Mouse (Mus musculus) limb, embryonic 13.5 days (tissue): Measurements from ENCODE around the gene Urb1. TPM values are rescaled to one million over a fixed set of nuclear protein-coding genes. Genes with fewer than 3 reads are reported as not detected.

ENCODE experiments used
- ATAC-seq: fragments of 200-750 bp; cut with Nextera tagmentation; 2 replicates; pipeline ENCODE4 v1.8.0; 2017; ENCODE audit warnings: low read depth, moderate number of reproducible peaks, moderate TSS enrichment; ENCODE audit not compliant: low FRiP score
- H3K27ac ChIP-seq: fragments of 300-500 bp; sonication (generic); 2 replicates; pipeline ENCODE4 v1.5.1; 2015; ENCODE audit warnings: inconsistent platforms, mild to moderate bottlenecking, moderate library complexity
- H3K27me3 ChIP-seq: fragments of 300-500 bp; sonication (generic); 2 replicates; pipeline ENCODE4 v1.6.1; 2015; ENCODE audit warnings: mild to moderate bottlenecking, inconsistent platforms
- H3K36me3 ChIP-seq: fragments of 300-500 bp; sonication (generic); 2 replicates; pipeline ENCODE4 v1.6.1; 2015; ENCODE audit warnings: inconsistent platforms, mild to moderate bottlenecking, moderate library complexity
- H3K4me1 ChIP-seq: fragments of 300-500 bp; sonication (generic); 2 replicates; pipeline ENCODE4 v1.6.1; 2015; ENCODE audit warnings: inconsistent platforms
- H3K4me2 ChIP-seq: fragments of 300-500 bp; sonication (generic); replicated peaks from 2 replicates; pipeline ENCODE4 v1.6.1; 2015; ENCODE audit warnings: inconsistent platforms, mild to moderate bottlenecking, moderate library complexity
- H3K4me3 ChIP-seq: fragments of 300-500 bp; sonication (generic); 2 replicates; pipeline ENCODE4 v1.5.1; 2015; ENCODE audit warnings: moderate library complexity, mild to moderate bottlenecking, inconsistent platforms
- H3K9ac ChIP-seq: fragments of 300-500 bp; sonication (generic); 2 replicates; pipeline ENCODE4 v1.6.1; 2015; ENCODE audit warnings: mild to moderate bottlenecking, inconsistent platforms
- H3K9me3 ChIP-seq: fragments of 300-500 bp; sonication (generic); 2 replicates; pipeline ENCODE4 v1.6.1; 2016; ENCODE audit warnings: inconsistent platforms
- WGBS: fragments of 180-500 bp; shearing (Covaris S2); methylation state at CpG from one replicate; pipeline ENCODE4 v1.1.7; 2015; 5-methylcytosine and 5-hydroxymethylcytosine counted together
- polyA plus RNA-seq: library from polyadenylated mRNA; unstranded; fragments of >200 nt; fragmentation: Nextera tagmentation; extraction: Ambion mirVana; gene quantifications from 2 replicates; pipeline ENCODE4 v1.2.1, GENCODE M21; 2015

Urb1 gene
- 9.4 and 11.8 TPM in 2 replicates for polyA plus RNA-seq

GRCm38 (mm10) chr16:90809975-90810715 is at the start of gene Urb1:
Gene Urb1, minus strand, starts transcription at chr16:90810413.
- Histone ChIP-seq H3K9ac (peak within 1 kb of the TSS; percentile 69), H3K36me3 (peaks cover 4% of the 10 kb centered on the region), H3K27me3 (no peaks in the 10 kb centered on the region), H3K4me3 (peak within 1 kb of the TSS; percentile 62), H3K4me2 (peak within 1 kb of the TSS; percentile 68), H3K4me1 (peaks cover 18% of the 10 kb centered on the region), H3K27ac (0 out of 2 replicates have a peak within 1 kb of the TSS, but pooled peaks have one; percentile 58), H3K9me3 (no peaks in the 10 kb centered on the region)
- peak; percentile 94 for ATAC-seq
- under 1% methylated on average over 46 of the region's 47 CpGs for WGBS

DNA sequence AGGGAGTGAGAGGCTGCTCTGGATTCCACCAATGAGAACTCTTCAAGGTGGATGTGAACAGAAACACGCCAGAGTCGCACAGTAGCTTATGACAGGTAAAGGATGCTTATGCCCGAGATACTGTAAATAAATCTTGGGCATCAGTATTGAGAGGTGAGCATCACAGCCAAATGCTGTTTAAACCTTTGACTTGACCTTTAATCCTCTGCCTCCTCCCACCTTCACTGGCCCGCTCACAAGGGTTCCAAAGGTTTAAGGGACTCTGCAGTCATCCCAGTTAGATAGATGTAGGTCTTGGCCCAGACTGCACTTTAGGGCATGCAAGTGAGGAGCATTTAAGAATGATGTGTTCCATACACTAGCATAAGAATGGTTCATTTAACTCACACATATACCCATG is 48.0 kb upstream of the Urb1 start:
- ATAC-seq = no peak
- peaks cover 16% of the 10 kb centered on the region for H3K4me1 ChIP-seq
- no peak overlapping the region for H3K27ac ChIP-seq
- H3K9me3 ChIP-seq = no peaks in the 10 kb centered on the region
- H3K36me3 ChIP-seq = no peaks in the 10 kb centered on the region
- H3K4me2 ChIP-seq = no peak overlapping the region
- H3K4me3 ChIP-seq = no peak overlapping the region
- H3K27me3 ChIP-seq = no peaks in the 10 kb centered on the region
- no peak overlapping the region for H3K9ac ChIP-seq
- 88% methylated on average over 4 of the region's 4 CpGs for WGBS

DNA sequence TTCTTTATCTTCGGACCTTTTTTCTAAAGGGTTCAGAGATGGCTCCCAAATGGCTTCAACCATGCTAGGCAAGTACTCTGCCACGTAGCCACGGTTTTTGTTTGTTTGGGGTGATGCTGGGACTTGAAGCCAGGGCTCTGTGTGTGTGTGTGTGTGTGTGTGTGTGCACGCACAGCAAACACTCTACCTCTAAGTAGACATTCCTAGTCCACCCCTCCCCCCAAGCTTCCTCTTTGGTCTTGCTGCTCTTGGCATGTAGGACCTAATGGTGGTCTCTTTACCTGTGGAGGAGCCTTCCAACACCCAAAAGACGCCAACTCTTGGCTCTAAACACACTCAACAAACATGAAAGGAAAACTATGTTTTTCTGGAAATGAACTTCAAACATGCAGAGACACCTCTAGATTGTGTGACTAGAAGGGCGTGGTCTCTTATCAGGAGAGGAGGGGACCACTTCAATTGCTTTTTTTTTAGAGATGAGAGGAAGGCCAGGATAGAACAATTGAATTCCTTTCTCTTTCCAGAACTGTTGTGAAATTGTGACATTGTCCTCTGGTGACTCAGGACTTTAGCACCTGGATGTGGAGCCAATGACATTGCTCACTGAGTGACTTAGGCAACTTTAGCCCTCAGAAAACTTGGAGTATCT is 46.5 kb upstream of the Urb1 start:
- H3K9ac ChIP-seq = no peak overlapping the region
- H3K4me2 ChIP-seq = no peak overlapping the region
- no peak overlapping the region for H3K4me3 ChIP-seq
- H3K9me3 ChIP-seq = no peaks in the 10 kb centered on the region
- H3K36me3 ChIP-seq = no peaks in the 10 kb centered on the region
- no peak for ATAC-seq
- H3K27ac ChIP-seq = no peak overlapping the region
- 89% methylated on average over 6 of the region's 6 CpGs for WGBS
- peaks cover 26% of the 10 kb centered on the region for H3K4me1 ChIP-seq
- no peaks in the 10 kb centered on the region for H3K27me3 ChIP-seq

DNA sequence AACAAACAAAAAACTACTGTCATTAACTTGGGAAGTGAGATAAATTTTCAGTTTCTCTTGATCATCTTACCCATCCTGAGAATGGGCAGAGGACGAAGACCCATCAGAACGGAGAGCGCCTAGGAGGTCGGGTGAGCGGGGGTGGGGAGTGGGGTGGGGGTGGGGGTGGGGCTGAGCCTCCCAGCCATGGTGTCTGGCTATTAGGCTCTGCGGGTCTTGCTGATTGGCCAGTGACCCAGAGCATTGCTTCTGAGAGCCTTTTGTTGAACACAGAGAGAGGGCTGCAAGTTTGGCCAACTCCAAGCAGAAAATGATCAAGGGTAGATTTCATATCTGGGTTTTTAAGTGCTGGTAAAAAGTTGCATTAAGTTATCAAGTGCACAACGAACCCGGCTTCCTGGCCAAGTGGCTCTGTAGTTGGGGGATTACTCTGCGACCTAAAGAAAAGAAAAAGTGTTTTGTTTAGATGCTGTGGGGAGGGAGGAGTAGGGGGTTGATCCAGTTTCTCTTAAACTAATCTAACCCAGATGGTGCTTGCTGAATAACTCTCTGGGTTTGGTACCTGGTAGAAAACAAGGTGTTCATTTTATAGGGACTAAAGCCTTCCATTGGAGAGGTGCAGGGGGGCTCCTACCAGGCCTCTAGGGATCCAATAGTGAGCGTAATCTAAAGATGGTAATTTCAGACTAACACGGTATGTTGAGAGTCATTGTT is 41.6 kb upstream of the Urb1 start:
- peaks cover 50% of the 10 kb centered on the region for H3K4me1 ChIP-seq
- no peak overlapping the region for H3K27ac ChIP-seq

DNA sequence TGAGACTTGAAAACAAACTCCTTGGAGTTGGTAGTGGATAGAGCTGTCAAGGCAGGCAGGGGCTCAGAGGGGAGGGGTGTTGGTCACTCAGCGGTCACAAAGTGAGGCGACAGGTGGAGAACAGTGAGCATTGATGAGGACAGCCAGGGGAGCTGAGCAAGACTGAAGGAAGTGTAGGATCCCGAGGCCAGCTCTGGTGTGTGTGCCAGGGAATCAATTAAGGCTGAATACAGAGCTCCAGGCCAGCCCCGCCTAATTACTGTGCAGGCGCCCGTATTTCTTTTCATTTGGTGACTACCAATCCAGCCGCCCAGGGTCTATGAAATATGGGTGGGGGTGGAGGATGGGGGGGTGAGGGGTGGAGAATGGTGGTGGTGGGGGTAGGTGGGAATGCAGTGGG is 40.7 kb upstream of the Urb1 start:
- Histone ChIP-seq H3K9ac (no peak overlapping the region), H3K4me2 (no peak overlapping the region), H3K27ac (no peak overlapping the region), H3K36me3 (no peaks in the 10 kb centered on the region), H3K4me1 (peaks cover 50% of the 10 kb centered on the region), H3K9me3 (no peaks in the 10 kb centered on the region), H3K27me3 (no peaks in the 10 kb centered on the region), H3K4me3 (no peak overlapping the region)
- 40% methylated on average over 7 of the region's 7 CpGs for WGBS
- no peak for ATAC-seq

More for the DNA sequence above, 41.6 kb upstream of the Urb1 start:
- no peaks in the 10 kb centered on the region for H3K9me3 ChIP-seq
- H3K27me3 ChIP-seq = no peaks in the 10 kb centered on the region
- no peaks in the 10 kb centered on the region for H3K36me3 ChIP-seq
- 36% methylated on average over 11 of the region's 11 CpGs for WGBS
- no peak overlapping the region for H3K4me3 ChIP-seq
- no peak overlapping the region for H3K9ac ChIP-seq
- ATAC-seq = no peak; the same call in 1 of the 2 replicates
- H3K4me2 ChIP-seq = no peak overlapping the region

- H3K36me3 ChIP-seq = no peaks in the 10 kb centered on the region
- no peak overlapping the region for H3K9ac ChIP-seq
- no peak overlapping the region for H3K4me3 ChIP-seq
- H3K27ac ChIP-seq = no peak overlapping the region
- no peak overlapping the region for H3K4me2 ChIP-seq
- H3K27me3 ChIP-seq = no peaks in the 10 kb centered on the region
- 54% methylated on average over 12 of the region's 12 CpGs for WGBS
- H3K4me1 ChIP-seq = peaks cover 41% of the 10 kb centered on the region
- H3K9me3 ChIP-seq = no peaks in the 10 kb centered on the region
- peak; percentile 35 for ATAC-seq
Measured at GRCm38 (mm10) chr16:90849262-90849661, 39.0 kb upstream of the Urb1 start.

DNA sequence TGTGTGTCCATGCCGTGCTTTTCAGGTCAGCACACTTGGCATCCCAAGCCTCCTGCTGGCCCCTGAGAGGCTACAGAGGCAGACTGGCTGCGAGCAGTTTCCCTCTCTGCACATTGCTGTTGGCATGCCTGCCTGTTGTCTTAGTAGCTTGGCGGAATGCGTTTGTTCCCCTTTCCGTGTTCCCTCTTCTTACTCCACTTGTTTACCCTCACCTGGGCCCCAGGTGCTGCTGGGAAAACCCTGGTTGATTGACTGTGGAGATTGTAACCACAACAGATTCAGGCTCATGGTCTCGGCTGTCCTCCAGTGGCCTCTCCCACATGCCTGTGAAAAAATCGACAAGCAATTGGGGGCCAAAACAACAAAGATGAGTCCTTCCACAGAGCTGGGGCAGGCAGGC is 38.5 kb upstream of the Urb1 start:
- ATAC-seq = no peak
- Histone ChIP-seq H3K4me2 (no peak overlapping the region), H3K4me1 (peaks cover 39% of the 10 kb centered on the region), H3K4me3 (no peak overlapping the region), H3K27me3 (no peaks in the 10 kb centered on the region), H3K27ac (no peak overlapping the region), H3K9me3 (no peaks in the 10 kb centered on the region), H3K9ac (no peak overlapping the region), H3K36me3 (no peaks in the 10 kb centered on the region)
- 74% methylated on average over 7 of the region's 7 CpGs for WGBS

GRCm38 (mm10) chr16:90845591-90845990 is 35.4 kb upstream of the Urb1 start:
- peaks cover 13% of the 10 kb centered on the region; the same call in 1 of the 2 replicates for H3K4me1 ChIP-seq
- H3K36me3 ChIP-seq = no peaks in the 10 kb centered on the region
- WGBS = 74% methylated on average over 13 of the region's 13 CpGs
- no peak overlapping the region for H3K27ac ChIP-seq
- H3K9ac ChIP-seq = no peak overlapping the region
- ATAC-seq = no peak
- no peak overlapping the region for H3K4me3 ChIP-seq
- no peaks in the 10 kb centered on the region for H3K27me3 ChIP-seq
- H3K9me3 ChIP-seq = no peaks in the 10 kb centered on the region
- H3K4me2 ChIP-seq = no peak overlapping the region

GRCm38 (mm10) chr16:90845038-90845437 is 34.8 kb upstream of the Urb1 start:
- WGBS = 82% methylated on average over 6 of the region's 6 CpGs
- H3K9ac ChIP-seq = no peak overlapping the region
- H3K4me3 ChIP-seq = no peak overlapping the region
- H3K4me2 ChIP-seq = no peak overlapping the region
- H3K4me1 ChIP-seq = 0 out of 2 replicates have a peak, but pooled peaks cover 12% of the 10 kb centered on the region
- no peaks in the 10 kb centered on the region for H3K36me3 ChIP-seq
- H3K27ac ChIP-seq = no peak overlapping the region
- no peaks in the 10 kb centered on the region for H3K27me3 ChIP-seq
- no peaks in the 10 kb centered on the region for H3K9me3 ChIP-seq
- ATAC-seq = no peak

GRCm38 (mm10) chr16:90842164-90842563 is 32.0 kb upstream of the Urb1 start:
- Histone ChIP-seq H3K4me2 (no peak overlapping the region), H3K9me3 (no peaks in the 10 kb centered on the region), H3K4me1 (no peaks in the 10 kb centered on the region), H3K36me3 (no peaks in the 10 kb centered on the region), H3K27ac (no peak overlapping the region), H3K4me3 (no peak overlapping the region), H3K27me3 (no peaks in the 10 kb centered on the region), H3K9ac (no peak overlapping the region)
- 79% methylated on average over 9 of the region's 9 CpGs for WGBS
- no peak for ATAC-seq

DNA sequence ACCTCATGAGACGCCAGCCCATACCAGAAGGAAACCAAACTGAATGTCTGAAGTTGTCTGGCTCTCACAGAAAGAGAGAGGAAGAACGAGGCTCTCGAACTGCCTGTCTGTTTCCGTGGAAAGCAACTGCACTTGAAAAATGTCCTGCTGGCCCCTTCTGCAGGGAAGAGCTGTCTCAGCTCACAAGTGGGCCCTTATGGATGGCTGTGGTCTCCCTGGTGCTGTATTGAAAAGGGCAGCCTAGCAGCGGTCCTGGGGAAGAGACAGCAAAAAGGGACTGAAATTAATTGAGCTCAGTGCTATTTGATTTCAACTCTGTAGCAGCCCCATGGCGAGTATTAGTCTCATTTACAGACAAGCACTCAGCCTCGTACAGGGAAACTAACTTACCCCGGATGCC is 27.2 kb upstream of the Urb1 start:
- H3K4me3 ChIP-seq = no peak overlapping the region
- H3K27ac ChIP-seq = no peak overlapping the region
- H3K27me3 ChIP-seq = peaks cover 21% of the 10 kb centered on the region
- ATAC-seq = no peak
- WGBS = 73% methylated on average over 8 of the region's 8 CpGs
- no peak overlapping the region for H3K9ac ChIP-seq
- H3K4me1 ChIP-seq = peaks cover 14% of the 10 kb centered on the region
- H3K9me3 ChIP-seq = no peaks in the 10 kb centered on the region
- no peak overlapping the region for H3K4me2 ChIP-seq
- no peaks in the 10 kb centered on the region for H3K36me3 ChIP-seq
